Mouse (Mus musculus) megakaryocyte progenitor cell, adult 5-6 weeks (primary cell): ENCODE data around the gene Ppil4. TPM values are rescaled to one million over a fixed set of nuclear protein-coding genes. Genes with fewer than 3 reads are reported as not detected.

Source experiments
- ATAC-seq: replicated peaks from 2 replicates; pipeline ENCODE4 v1.8.0; 2016; ENCODE audit warnings: mild to moderate bottlenecking, moderate TSS enrichment, inconsistent platforms; ENCODE audit not compliant: poor library complexity
- total RNA-seq, 2 experiments: library from RNA; stranded (forward) in 1 of 2; stranded (reverse) in 1 of 2; fragments of 157-497, 149-512 nt in 1 of 2; fragments of 200-1000 nt in 1 of 2; gene quantifications; 2 replicates each; pipeline versions ENCODE4 v1.2.3 to v1.2.4; 2015 to 2017

Ppil4 gene
- total RNA-seq, 2 experiments from 2014 or later: 43.2 to 72.9 TPM

DNA sequence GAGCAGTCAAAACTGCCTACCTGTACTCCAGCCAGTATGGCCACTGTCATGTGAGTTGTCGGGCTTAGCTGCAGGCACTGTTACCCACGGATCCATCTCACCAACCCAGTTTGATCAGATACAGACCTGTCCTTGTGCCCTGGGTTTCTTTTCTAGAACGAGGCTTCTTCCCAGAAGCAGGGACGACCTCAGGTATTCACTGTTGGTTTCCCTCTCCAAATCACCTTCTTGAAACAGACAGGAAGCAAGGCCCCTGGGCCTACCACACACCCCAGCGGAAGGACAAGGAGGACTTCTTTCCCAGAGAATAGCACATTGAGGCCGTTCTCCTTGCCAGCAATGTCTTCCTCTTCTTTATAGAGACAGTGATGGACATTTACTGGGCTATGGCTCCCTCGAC is 67.8 kb downstream of the Ppil4 start:
- ATAC-seq: no peak

- ATAC-seq: no peak
Observed at GRCm38 (mm10) chr10:7861259-7861936, 68.7 kb downstream of the Ppil4 start.

DNA sequence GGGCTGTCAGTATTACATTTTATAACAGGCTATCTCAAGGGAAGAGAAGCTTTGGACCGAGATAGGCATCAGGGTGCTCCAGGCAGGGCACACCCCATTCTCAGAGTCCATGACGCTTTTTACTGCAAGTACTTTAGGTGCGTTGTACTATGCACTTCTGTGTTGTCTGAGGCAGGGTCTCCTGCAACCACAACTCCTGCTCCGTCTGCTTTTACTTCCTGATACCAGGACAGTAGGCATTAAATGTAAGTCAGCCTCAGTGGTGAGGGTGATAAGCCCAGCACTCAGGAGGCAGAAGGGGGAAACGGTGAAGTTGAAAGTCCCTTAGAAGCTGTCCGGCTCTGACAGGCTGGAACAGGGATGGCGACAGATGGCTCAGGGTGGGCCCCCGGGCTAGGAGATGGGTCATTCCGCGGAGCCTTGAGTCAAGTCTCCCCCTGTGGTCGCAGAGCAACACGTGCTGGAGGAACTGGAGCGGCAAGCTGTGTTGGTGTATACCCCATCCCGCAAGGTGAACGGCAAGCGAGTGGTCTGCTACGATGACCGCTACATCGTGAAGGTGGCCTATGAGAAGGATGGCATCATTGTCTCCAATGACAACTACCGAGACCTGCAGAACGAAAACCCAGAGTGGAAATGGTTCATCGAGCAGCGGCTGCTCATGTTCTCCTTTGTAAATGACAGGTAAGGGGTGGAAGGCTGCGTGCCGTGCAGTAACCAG is 69.4 kb downstream of the Ppil4 start:
- ATAC-seq: no peak

GRCm38 (mm10) chr10:7863411-7863810 is 70.7 kb downstream of the Ppil4 start:
- no peak for ATAC-seq

- no peak for ATAC-seq
Observed at GRCm38 (mm10) chr10:7864184-7864583, 71.5 kb downstream of the Ppil4 start.

DNA sequence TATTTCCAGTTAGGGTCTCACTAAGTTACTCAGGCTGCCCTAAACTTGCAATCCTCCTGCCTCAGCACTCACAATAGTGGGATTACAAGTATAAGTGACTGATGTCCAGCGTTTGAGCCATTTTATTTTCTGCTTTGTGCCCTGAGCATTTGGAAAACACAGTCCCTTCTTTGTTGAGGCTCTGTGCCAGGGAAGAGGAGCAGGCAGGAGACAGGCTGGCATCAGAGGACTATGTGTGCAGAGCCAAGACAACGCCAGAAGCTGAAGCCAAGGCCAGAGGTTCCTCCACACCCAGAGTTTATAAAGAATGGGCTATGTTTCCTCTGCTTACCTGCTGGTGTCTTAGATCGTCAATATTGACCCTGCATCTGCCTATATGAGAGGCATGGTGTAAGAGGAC is 72.1 kb downstream of the Ppil4 start:
- no peak for ATAC-seq

DNA sequence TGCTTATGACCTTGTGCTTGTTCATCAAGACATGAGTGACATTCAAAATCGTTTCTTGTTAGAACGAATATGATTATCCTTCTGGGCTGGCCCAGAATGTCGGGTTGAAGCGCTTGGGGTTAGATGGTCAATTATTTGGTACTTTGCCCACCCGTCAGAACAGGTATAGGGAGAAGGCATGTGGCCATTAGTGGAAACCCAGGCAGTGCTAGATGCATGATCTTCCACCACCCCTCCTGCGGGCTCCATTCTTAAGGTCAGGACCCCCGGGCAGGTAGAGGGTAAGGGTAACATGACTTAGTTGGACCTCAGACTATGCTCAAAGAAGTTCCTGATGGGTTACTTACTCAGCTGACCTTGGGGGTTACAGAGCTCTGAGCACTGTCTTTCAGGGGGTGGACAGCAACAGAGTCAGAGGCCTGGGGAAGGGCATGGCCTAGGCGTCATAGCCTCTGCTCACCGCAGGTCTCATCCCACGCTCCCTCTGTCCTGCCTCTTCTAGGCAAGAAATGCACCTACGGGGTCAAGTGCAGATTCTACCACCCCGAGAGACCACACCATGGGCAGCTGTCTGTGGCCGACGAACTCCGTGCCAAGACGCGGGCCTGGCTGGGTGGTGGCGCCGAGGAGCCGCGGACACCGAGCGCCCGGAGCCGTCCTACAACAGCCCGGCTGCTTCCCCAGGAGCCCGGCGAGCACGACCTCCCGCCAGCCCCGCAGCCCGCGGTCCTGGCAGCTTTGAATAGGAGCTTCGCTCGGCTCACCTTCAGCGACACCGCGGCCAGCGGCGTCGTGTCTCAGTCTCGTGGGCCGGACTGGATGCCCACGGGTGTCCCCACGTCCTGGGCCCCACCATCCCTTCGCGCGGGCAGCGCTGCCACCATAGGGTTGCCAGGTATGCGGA is 74.3 kb downstream of the Ppil4 start:
- ATAC-seq: no peak

DNA sequence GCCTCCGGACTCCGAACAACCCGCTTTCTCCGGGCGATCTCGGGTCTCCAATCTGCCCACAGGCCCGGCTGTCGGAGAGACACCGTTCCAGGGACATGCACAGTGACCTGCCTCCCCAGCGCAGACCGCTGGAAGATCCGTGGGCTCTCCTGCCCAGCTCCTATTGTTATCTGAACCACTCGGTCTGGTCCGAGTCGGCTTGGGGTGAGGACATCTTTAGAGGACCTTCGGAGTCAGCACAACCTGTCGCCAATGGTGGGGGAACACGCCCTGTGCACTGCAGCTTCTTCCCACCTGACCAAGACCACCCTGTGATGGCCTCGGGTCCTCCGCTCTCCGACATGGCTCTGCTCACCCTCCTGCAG is 75.0 kb downstream of the Ppil4 start:
- ATAC-seq: no peak

DNA sequence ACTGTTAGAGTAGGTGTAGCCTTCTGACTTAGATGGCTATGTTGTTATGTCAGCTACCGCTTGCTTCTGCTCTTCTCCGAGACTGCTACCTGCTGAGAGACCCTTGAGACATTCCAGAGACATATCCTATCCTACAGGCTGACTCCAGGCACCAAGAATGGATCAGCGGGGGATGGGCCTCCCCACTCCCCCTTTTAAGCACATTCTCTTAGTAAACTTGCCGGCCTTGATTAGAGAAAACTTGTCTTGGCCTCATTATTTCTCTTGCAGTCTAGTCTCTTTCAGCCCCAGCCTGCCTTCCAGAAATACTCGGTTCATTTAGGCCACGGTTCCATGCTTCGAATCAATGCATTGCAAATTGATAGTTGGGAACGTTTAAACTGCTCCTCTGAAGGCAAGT is 77.1 kb downstream of the Ppil4 start:
- no peak for ATAC-seq

GRCm38 (mm10) chr10:7870571-7871315 is 78.1 kb downstream of the Ppil4 start:
- ATAC-seq: peak; percentile 80

DNA sequence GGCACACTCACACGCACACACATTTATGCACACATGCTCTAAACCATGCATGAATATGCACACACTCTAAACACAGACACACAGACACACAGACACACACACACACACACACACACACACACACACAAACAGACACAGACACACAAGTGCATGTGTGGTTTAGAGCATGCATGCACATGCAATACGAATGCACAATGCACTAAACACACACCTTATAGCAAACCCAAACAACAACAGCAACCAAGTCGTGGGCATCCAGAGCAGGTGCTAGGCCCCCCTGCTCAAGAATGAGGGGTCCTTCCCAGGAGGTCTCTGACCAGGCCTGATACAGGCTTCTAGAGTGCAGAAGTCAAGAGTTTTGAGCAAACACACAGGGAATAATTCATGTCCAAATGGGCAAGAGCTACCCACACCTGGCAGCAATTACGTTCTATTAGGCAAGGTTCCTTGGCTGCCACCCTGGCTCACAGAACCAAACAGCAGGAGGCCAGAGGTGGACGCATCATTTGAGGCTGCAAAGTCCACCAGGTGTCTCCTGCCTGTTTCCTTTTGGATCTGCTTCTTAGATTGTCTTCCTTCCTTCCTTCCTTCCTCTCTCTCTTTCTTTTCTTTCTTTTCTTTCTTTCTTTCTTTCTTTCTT is 78.8 kb downstream of the Ppil4 start:
- no peak for ATAC-seq

Other genes starting within 250 kb of the Ppil4 start
- gene Lrp11, start 203.1 kb upstream of the Ppil4 start, total RNA-seq (2015): 0.69 and 1.1 TPM in 2 replicates
- gene Lrp11, start 203.1 kb upstream of the Ppil4 start, total RNA-seq (2017): 0.83 and 2.5 TPM in 2 replicates
- gene Nup43, start 125.4 kb upstream of the Ppil4 start, total RNA-seq (2015): 38.0 and 50.3 TPM in 2 replicates
- 31.2 and 37.1 TPM in 2 replicates for gene Nup43, start 125.4 kb upstream of the Ppil4 start, total RNA-seq (2017)
- 68.3 and 83.4 TPM in 2 replicates for gene Pcmt1, start 111.8 kb upstream of the Ppil4 start, total RNA-seq (2015)
- gene Pcmt1, start 111.8 kb upstream of the Ppil4 start, total RNA-seq (2017): 64.3 and 66.6 TPM in 2 replicates
- gene Lats1, start 111.7 kb upstream of the Ppil4 start, total RNA-seq (2015): 23.0 and 27.3 TPM in 2 replicates
- 13.7 and 14.0 TPM in 2 replicates for gene Lats1, start 111.7 kb upstream of the Ppil4 start, total RNA-seq (2017)
- gene Katna1, start 66.9 kb upstream of the Ppil4 start, total RNA-seq (2015): 59.4 and 80.0 TPM in 2 replicates
- 54.3 and 56.4 TPM in 2 replicates for gene Katna1, start 66.9 kb upstream of the Ppil4 start, total RNA-seq (2017)
- gene Ginm1, start 67 bp upstream of the Ppil4 start, total RNA-seq (2015): 34.2 and 39.8 TPM in 2 replicates
- gene Ginm1, start 67 bp upstream of the Ppil4 start, total RNA-seq (2017): 35.7 and 48.8 TPM in 2 replicates
- 0.22 TPM in 1 of 2 replicates, not detected in the other for gene Zc3h12d, start 39.6 kb downstream of the Ppil4 start, total RNA-seq (2015)
- 0.17 TPM in 1 of 2 replicates, not detected in the other for gene Zc3h12d, start 39.6 kb downstream of the Ppil4 start, total RNA-seq (2017)
- 157 and 200 TPM in 2 replicates for gene Tab2, start 163.3 kb downstream of the Ppil4 start, total RNA-seq (2015)
- 51.8 and 68.7 TPM in 2 replicates for gene Tab2, start 163.3 kb downstream of the Ppil4 start, total RNA-seq (2017)